Mouse (Mus musculus): ENCODE data around the gene Zfp791. TPM values are rescaled to one million over a fixed set of nuclear protein-coding genes. Genes with fewer than 3 reads are reported as not detected.

Zfp791 gene
- polyA plus RNA-seq, 1 experiment from 2014 or later, result 1.4 TPM

DNA sequence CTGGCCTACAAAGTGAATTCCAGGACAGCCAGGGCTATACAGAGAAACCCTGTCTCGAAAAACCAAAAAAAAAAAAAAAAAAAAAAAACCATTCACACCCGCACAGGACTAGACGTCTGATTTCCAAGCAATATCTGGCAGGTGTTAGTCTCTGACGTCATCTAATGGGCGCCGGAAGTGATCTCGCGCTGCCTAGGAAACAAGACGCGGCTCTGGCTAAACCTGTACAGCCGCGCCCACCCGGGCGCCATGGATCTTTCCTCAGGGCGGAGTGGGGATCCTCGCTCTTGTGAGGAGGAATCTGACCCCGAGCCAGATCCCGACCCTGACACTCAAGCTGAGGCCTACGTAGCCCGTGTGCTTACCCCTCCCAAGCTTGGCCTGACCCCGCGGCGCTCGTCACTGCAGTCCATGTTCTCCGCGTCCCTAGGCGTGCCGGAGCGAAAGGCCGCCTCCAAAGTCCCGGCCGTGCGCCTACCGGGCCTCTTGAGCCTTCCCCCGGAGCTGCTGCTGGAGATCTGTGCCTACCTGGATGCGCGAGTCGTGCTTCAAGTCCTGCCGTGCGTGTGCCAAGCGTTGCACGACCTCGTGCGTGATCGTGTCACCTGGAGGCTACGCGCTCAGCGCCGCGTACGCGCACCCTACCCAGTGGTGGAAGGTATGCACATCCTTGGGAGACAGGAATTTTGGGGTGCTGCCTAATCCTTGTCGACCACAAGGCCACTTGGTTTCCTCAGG is 62.8 kb downstream of the Zfp791 start, which contains the start of gene Fbxw9:
Gene Fbxw9, plus strand, starts transcription at position 177 of the 738 bp plus-strand sequence.
- no peak for TF ChIP-seq CTCF (IDR thresholded peaks at IDR 0.05; ENCODE audit: low read depth)
- DNase-seq (ENCODE audit: low spot score), result peak; percentile 95

More for the DNA sequence above, 62.8 kb downstream of the Zfp791 start, which contains the start of gene Fbxw9:
- H3K27ac ChIP-seq, result 0 out of 2 replicates have a peak within 1 kb of the TSS, but pooled peaks have one; percentile 31
- H3K9me3 ChIP-seq (replicated peaks; ENCODE audit: low read length), result no peaks in the 10 kb centered on the region
- peaks cover 16% of the 10 kb centered on the region; the same call in 1 of the 2 replicates for H3K36me3 ChIP-seq (ENCODE audit: insufficient read depth, low read length)
- H3K4me1 ChIP-seq (replicated peaks; ENCODE audit: insufficient read depth, low read length), result peaks cover 7% of the 10 kb centered on the region; the same call in 1 of the 2 replicates
- peak within 1 kb of the TSS; percentile 97 for H3K4me2 ChIP-seq (ENCODE audit: low read length)
- peak; percentile 89 for ATAC-seq (replicated peaks; ENCODE audit: low FRiP score, low read depth)
- H3K9ac ChIP-seq (ENCODE audit: low read depth, low read length), result peak within 1 kb of the TSS; percentile 82
- under 1% methylated on average over 52 of the region's 53 CpGs for WGBS
- no peaks in the 10 kb centered on the region for H3K27me3 ChIP-seq (ENCODE audit: insufficient read depth, low read length)
- peak within 1 kb of the TSS; percentile 91 for H3K4me3 ChIP-seq (replicated peaks; ENCODE audit: low read depth, low read length)

Small RNA genes lying within 50 kb of the gene (microRNA-seq; reads per million reads assigned to microRNA genes)
- gene Gm23388 (not detected), gene Mir7070 (not detected)

Other genes with a start within 250 kb of the Zfp791 start
- 59.2 and 67.6 TPM in 2 replicates for gene Gcdh, start 229.2 kb downstream of the Zfp791 start, polyA plus RNA-seq (2015; fragmentation: Nextera tagmentation; extraction: Ambion mirVana)
- gene Klf1, start 221.2 kb downstream of the Zfp791 start, polyA plus RNA-seq (2015; fragmentation: Nextera tagmentation; extraction: Ambion mirVana), result 1.1 and 1.8 TPM in 2 replicates
- 12.3 and 13.2 TPM in 2 replicates for gene Dnase2a, start 214.5 kb downstream of the Zfp791 start, polyA plus RNA-seq (2015; fragmentation: Nextera tagmentation; extraction: Ambion mirVana)
- 0.04 and 0.08 TPM in 2 replicates for gene Mast1, start 185.7 kb downstream of the Zfp791 start, polyA plus RNA-seq (2015; fragmentation: Nextera tagmentation; extraction: Ambion mirVana)
- gene Rtbdn, start 176.1 kb downstream of the Zfp791 start, polyA plus RNA-seq (2015; fragmentation: Nextera tagmentation; extraction: Ambion mirVana), result 0.09 TPM in 1 of 2 replicates, not detected in the other
- gene Gm49661, start 153.7 kb downstream of the Zfp791 start, polyA plus RNA-seq (2015; fragmentation: Nextera tagmentation; extraction: Ambion mirVana), result not detected in 2 replicates
- gene Prdx2, start 153.5 kb downstream of the Zfp791 start, polyA plus RNA-seq (2015; fragmentation: Nextera tagmentation; extraction: Ambion mirVana), result 729 and 747 TPM in 2 replicates
- gene Rnaseh2a, start 153.3 kb downstream of the Zfp791 start, polyA plus RNA-seq (2015; fragmentation: Nextera tagmentation; extraction: Ambion mirVana), result 101 and 103 TPM in 2 replicates
- gene Junb, start 144.4 kb downstream of the Zfp791 start, polyA plus RNA-seq (2015; fragmentation: Nextera tagmentation; extraction: Ambion mirVana), result 22.7 and 27.7 TPM in 2 replicates
- gene Hook2, start 132.5 kb downstream of the Zfp791 start, polyA plus RNA-seq (2015; fragmentation: Nextera tagmentation; extraction: Ambion mirVana), result 30.2 and 32.0 TPM in 2 replicates
- not detected in 2 replicates for gene Best2, start 108.6 kb downstream of the Zfp791 start, polyA plus RNA-seq (2015; fragmentation: Nextera tagmentation; extraction: Ambion mirVana)
- gene Asna1, start 97.8 kb downstream of the Zfp791 start, polyA plus RNA-seq (2015; fragmentation: Nextera tagmentation; extraction: Ambion mirVana), result 116 and 125 TPM in 2 replicates
- 120 and 131 TPM in 2 replicates for gene Trir, start 96.3 kb downstream of the Zfp791 start, polyA plus RNA-seq (2015; fragmentation: Nextera tagmentation; extraction: Ambion mirVana)
- gene Tnpo2, start 86.2 kb downstream of the Zfp791 start, polyA plus RNA-seq (2015; fragmentation: Nextera tagmentation; extraction: Ambion mirVana), result 19.0 and 19.4 TPM in 2 replicates
- 35.2 and 38.5 TPM in 2 replicates for gene Fbxw9, start 63.0 kb downstream of the Zfp791 start, polyA plus RNA-seq (2015; fragmentation: Nextera tagmentation; extraction: Ambion mirVana)
- not detected in 2 replicates for gene Gm5741, start 55.1 kb downstream of the Zfp791 start, polyA plus RNA-seq (2015; fragmentation: Nextera tagmentation; extraction: Ambion mirVana)
- 55.7 and 59.7 TPM in 2 replicates for gene Dhps, start 51.3 kb downstream of the Zfp791 start, polyA plus RNA-seq (2015; fragmentation: Nextera tagmentation; extraction: Ambion mirVana)
- gene Wdr83os, start 42.4 kb downstream of the Zfp791 start, polyA plus RNA-seq (2015; fragmentation: Nextera tagmentation; extraction: Ambion mirVana), result 152 and 156 TPM in 2 replicates
- gene Wdr83, start 41.8 kb downstream of the Zfp791 start, polyA plus RNA-seq (2015; fragmentation: Nextera tagmentation; extraction: Ambion mirVana), result 33.8 and 36.7 TPM in 2 replicates
- gene Man2b1, start 39.8 kb downstream of the Zfp791 start, polyA plus RNA-seq (2015; fragmentation: Nextera tagmentation; extraction: Ambion mirVana), result 40.1 and 42.3 TPM in 2 replicates
- not detected in 2 replicates for gene Cks1brt, start 28.8 kb upstream of the Zfp791 start, polyA plus RNA-seq (2015; fragmentation: Nextera tagmentation; extraction: Ambion mirVana)
- gene Olfr371, start 102.9 kb upstream of the Zfp791 start, polyA plus RNA-seq (2015; fragmentation: Nextera tagmentation; extraction: Ambion mirVana), result not detected in 2 replicates
- gene Orc6, start 176.5 kb upstream of the Zfp791 start, polyA plus RNA-seq (2015; fragmentation: Nextera tagmentation; extraction: Ambion mirVana), result 66.0 and 67.7 TPM in 2 replicates
- gene Vps35, start 176.7 kb upstream of the Zfp791 start, polyA plus RNA-seq (2015; fragmentation: Nextera tagmentation; extraction: Ambion mirVana), result 128 and 137 TPM in 2 replicates

All from kidney, postnatal 0 days (tissue).